Mouse (Mus musculus): Measurements from ENCODE around the gene H2afy2. TPM values are rescaled to one million over a fixed set of nuclear protein-coding genes. Genes with fewer than 3 reads are reported as not detected.

The H2afy2 gene
- total RNA-seq, 2 experiments from 2014 or later = not detected

GRCm38 (mm10) chr10:61694870-61695670 lies 88.9 kb downstream of the H2afy2 start, which contains the start of gene Tysnd1:
Tysnd1 (plus strand) TSS chr10:61695514.
- ATAC-seq (replicated peaks; ENCODE audit: low FRiP score, poor library complexity, severe bottlenecking) = peak; percentile 97

- ATAC-seq (replicated peaks; ENCODE audit: low FRiP score, poor library complexity, severe bottlenecking) = no peak
Measured at GRCm38 (mm10) chr10:61693563-61693962, 90.4 kb downstream of the H2afy2 start.

GRCm38 (mm10) chr10:61689405-61689804 lies 94.5 kb downstream of the H2afy2 start:
- no peak for ATAC-seq (replicated peaks; ENCODE audit: low FRiP score, poor library complexity, severe bottlenecking)

Other genes starting within 250 kb of the H2afy2 start
- gene Npffr1, start 188.7 kb downstream of the H2afy2 start, total RNA-seq (2015; ENCODE audit: low replicate concordance) = not detected in 2 replicates
- not detected in 2 replicates for gene Npffr1, start 188.7 kb downstream of the H2afy2 start, total RNA-seq (2017; ENCODE audit: low replicate concordance)
- 13.8 and 15.1 TPM in 2 replicates for gene Ppa1, start 135.6 kb downstream of the H2afy2 start, total RNA-seq (2015; ENCODE audit: low replicate concordance)
- gene Ppa1, start 135.6 kb downstream of the H2afy2 start, total RNA-seq (2017; ENCODE audit: low replicate concordance) = 7.0 and 17.5 TPM in 2 replicates
- 43.6 and 65.2 TPM in 2 replicates for gene Sar1a, start 103.8 kb downstream of the H2afy2 start, total RNA-seq (2015; ENCODE audit: low replicate concordance)
- gene Sar1a, start 103.8 kb downstream of the H2afy2 start, total RNA-seq (2017; ENCODE audit: low replicate concordance) = 26.9 and 52.8 TPM in 2 replicates
- gene Tysnd1, start 88.6 kb downstream of the H2afy2 start, total RNA-seq (2015; ENCODE audit: low replicate concordance) = 6.3 and 14.1 TPM in 2 replicates
- gene Tysnd1, start 88.6 kb downstream of the H2afy2 start, total RNA-seq (2017; ENCODE audit: low replicate concordance) = 3.5 and 7.3 TPM in 2 replicates
- 1.3 and 6.5 TPM in 2 replicates for gene Aifm2, start 68.9 kb downstream of the H2afy2 start, total RNA-seq (2015; ENCODE audit: low replicate concordance)
- gene Aifm2, start 68.9 kb downstream of the H2afy2 start, total RNA-seq (2017; ENCODE audit: low replicate concordance) = 1.8 and 9.9 TPM in 2 replicates
- gene Col13a1, start 195.0 kb upstream of the H2afy2 start, total RNA-seq (2015; ENCODE audit: low replicate concordance) = not detected in 2 replicates
- gene Col13a1, start 195.0 kb upstream of the H2afy2 start, total RNA-seq (2017; ENCODE audit: low replicate concordance) = not detected in 2 replicates

All from erythroid progenitor cell, adult 5-6 weeks (primary cell).